Mouse (Mus musculus) embryonic fibroblast, embryonic 13.5 days (primary cell): ENCODE measurements around the gene Zdhhc19.

Source experiments
- CTCF ChIP-seq: IDR thresholded peaks from 2 replicates; pipeline ENCODE4 v1.5.1; 2011; ENCODE audit warnings: mild to moderate bottlenecking, control low read depth, low read length, moderate library complexity, borderline replicate concordance; ENCODE audit not compliant: insufficient read depth
- POLR2A ChIP-seq: IDR thresholded peaks from 2 replicates; pipeline ENCODE4 v1.6.1; 2011; ENCODE audit warnings: low read depth, mild to moderate bottlenecking, control low read depth, low read length, moderate library complexity

GRCm38 (mm10) chr16:32599151-32599550 is 103.1 kb downstream of the Zdhhc19 start:
- TF ChIP-seq CTCF (no peak), POLR2A (no peak)
